Mouse (Mus musculus) urinary bladder, postnatal 25 days (tissue): ENCODE data around the gene Smim22.

Source experiments
- DNase-seq: peaks from one replicate; pipeline ENCODE4 v3.0.0; 2022; ENCODE audit warnings: low spot score

Gene Smim22

DNA sequence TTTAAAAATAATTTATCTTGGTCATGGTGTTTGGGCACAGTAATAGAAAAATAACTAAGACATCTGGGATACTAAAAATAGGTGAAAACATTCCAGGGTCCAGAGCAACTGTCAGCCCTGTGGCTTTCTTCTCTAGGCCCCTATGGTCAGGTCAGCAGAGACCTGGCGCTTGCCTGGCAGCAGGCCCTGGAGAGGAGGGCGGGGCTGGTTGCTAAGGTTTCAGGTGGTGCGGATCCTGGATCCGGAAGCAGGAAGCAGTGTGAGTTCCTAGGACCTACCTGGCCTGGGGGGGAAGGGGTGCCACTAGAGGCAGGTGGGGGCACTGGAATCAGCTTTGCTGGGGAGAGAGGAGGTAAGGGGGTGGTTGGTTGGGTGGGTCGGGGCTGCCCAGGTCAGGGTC is at the start of gene Smim22:
Gene Smim22 (plus strand): TSS at position 222 of the 400 bp plus-strand sequence.
- DNase-seq, result peak; percentile 40

DNA sequence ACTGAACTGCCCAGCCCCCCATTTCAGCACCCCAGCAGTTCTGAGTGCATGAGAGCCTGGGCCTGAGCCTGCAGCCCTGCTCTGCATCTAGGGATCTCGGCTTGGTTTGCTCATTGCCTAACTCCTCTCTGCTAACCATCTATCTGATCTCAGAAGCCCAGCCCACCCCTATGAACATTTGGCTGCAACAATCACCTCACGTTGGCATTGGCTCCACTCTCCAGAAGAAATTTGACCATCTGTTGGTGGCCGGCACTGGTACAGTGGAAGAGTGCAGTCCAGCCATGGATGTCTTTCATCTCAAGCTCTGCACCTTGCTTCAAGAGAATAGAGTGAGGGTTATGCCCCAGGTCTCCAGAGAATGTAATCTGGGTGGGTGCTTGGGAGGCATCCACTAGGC is 49.6 kb upstream of the Smim22 start:
- no peak for DNase-seq

DNA sequence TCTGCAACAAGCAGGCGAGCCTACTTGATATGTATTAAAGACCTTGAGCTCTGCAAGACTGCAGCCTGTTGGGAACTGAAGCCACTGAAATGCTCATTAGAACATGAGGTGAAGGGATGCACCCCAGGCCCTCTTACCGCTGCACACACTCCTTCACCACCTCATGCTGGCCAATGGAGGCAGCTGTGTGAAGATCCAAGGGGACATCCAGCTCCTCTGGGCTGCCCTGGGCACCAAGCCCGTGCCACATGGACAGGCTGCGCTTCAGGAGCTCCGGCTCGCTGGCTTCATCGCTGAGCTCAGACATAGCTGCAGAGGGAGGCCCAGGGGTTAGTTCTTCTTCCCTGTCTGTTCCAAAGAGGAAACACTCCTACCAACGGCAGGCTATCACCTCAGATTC is 46.8 kb upstream of the Smim22 start:
- no peak for DNase-seq

DNA sequence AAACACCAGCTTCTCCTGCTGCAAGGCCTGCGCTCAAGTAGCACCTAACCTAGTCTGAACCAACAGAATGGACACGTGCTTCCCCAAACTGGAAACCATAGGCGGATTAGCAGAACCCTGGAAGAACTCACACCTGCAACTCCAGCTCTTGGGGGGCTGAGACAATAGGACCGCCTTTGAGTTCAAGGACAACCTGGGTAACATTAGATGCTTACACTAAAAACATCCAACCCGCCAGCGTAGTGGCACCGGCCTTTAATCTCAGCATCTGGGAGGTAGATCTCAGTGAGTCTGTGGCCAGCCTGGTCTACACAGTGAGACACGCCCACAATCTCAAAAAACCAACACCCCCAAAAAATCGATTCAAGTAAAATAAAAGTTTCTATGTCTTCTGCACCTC is 43.7 kb upstream of the Smim22 start:
- DNase-seq, result no peak

DNA sequence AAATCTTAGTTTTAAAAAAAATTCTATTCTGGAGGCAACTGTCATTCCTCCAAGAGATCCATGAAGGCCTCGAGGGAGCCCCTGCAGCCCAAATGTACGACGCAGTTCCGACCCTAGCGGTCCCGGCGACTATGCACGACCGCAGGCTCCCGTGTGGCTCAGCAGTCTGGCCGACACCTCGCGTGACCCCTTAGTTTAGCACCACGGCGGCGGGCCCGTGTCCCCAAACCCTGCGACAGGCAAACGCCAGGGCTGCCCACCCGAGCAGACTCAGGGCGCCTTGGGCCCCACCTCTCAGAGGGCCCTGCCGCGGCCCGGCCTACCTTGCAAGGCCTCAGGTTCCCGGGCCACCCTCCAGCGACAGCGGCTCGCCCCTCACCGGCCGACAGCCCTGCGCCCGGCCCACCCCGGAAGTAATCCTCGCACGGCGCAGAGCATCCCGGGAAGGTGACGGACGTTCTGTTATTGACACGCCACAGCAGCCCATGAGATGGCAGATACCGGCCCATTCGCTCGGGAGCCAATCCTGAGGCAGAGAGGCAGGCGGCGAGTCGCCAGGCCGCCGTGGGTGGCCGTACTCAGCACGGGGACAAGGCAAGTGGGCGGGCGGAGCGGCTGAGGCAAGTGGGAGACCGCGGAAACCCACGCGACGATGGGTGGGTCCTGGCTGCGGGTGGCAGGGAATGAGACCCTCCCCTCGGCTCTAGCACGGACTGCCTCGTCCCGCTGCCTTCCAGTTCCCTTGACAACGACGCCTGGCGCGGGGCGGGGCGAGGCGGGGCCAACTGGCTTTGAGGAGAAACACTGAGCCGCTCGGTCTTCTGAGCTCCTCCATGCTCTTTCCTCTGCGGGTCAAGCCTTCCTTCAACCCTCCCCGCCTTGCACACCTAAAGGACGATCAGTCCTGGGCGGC is 43.0 kb upstream of the Smim22 start, which contains the start of gene Anks3:
Gene Anks3 (minus strand): TSS at position 409 of the 913 bp plus-strand sequence.
- peak; percentile 94 for DNase-seq

DNA sequence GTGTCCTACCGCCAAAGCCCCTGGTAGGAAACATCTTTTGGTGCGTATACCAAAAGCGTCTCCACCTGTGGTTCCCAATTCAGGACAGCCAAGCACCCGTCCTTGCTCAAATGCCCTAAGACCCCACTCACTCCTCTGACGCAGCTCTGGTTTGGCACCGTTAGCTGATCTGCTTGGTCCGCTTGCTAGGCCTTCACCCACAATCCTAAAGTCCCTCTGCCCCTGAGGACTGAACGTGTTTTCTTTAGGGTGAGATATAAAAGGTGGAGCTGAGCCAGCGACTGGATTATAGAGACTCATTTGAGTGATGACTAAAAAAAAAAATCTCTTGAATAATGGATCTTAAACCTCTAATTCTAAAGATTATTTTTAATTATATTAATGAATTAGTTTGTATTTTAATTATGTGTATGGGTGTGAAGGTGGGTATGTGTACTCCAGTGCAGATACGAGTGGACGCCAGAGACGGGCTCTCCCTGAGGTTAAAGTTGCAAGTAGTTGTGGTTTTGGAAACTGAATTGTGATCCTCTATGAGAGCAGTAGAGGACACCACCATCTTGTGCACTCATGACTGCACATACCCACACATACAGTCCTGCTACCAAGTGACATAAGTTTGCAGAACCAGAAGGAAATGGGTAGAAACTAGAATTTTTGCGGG is 42.2 kb upstream of the Smim22 start:
- no peak for DNase-seq

DNA sequence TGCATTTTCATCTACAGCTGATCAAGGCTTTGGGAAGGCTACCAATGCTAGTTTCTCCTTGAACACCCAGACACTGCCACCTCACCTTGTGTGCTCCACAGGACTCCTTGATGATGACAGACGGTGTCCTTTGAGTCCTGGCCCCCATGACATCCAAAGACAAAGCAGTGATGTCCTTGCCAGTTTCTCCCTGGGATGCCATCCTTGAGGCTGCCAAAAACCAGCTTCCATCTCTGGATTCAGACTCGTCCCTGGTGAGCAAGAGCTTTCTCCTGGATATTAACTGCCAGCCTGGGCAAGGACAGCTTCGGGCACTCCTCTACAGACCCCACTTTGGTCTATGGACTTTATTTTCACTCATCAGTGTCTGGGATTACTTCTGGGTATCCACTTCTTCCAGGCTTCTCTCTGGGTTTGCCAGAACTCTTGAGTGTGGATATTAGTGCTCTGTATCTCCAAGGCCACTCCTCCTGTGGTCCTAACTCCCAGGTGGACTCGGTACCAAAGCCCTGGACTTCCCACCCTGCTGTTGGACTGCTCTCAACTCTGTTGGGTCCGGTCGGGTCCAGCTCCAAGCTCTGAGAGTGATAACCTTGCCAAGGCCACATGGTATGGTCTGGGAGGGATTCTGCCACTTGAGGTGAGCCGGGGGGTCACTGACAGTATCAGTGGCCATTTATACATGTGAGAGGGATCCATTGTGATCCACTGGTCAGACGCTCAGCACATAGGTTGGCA is 41.5 kb upstream of the Smim22 start:
- DNase-seq, result no peak

DNA sequence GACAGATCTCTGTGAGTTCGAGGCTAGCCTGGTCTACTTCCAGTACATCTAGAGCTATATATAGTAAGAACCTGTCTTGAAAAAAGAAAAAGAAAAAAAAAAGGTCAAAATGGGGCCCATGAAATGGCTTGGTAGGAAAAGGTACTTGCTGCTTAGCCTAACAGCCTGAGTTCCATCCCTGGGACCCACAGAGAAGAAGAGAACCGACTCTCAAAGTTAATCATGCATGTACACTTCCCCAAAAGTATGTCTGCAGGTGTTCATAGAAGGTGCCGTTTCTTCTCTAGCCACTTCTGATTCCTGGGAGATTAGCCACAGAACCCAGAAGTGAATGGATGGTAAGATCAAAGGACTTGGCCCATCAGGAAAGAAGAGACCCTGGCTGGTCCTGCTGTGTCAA is 38.7 kb upstream of the Smim22 start:
- no peak for DNase-seq

DNA sequence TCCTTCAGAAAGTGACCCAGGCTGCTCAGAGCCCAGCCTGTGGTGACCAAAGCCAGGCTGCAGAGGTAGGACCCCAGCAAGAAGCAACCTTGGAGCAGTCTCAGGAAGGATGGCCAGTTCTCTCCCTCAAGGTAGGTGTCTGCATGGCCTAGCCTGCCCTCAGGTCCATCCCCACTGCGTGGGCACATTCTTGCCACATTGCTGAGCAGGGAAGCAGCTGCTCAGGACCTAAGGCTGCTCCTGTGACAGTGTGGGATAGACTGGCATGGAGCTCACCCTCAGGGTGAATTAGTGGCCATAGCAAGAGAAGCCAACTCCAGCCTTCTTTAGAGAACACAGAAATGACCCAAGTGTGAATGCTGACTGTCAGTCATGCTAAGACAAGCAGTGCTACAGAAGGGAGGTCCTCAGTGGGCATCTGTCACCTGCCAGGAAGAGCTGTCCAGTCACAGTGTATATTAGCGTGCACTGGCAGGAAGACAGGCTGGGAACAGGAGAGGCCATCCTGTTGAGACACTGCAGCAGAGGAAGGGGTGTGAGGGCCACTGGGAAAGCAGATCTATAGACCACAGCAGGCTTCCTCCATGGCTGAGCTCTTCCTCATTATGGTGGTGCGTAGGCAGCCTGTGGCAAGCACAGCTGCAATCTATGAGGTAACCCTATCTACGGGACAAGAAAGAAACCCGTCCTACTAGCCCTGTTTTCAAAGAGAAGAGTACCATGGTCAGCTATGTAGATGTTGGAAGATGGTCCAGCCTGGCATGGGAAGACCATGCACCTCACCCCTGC is 37.8 kb upstream of the Smim22 start:
- no peak for DNase-seq

DNA sequence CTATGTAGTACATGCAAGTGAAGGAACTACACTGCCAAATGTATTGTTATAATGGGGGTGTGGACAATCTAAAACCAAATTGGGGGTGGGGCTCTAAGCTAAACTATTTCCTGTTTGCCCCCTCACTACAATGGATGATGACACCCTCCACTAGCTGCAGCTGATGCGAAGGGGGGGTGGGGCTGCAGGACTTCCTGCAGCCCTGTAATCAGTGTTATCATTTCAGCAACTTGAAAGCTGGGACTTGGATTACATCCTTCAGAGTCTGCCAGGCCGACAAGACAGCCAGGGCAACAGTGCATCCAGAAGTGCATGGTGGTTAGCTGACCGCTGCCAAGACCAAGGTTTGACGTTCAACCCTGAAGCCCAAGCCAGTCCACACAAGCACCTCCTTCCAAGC is 35.5 kb upstream of the Smim22 start:
- no peak for DNase-seq

DNA sequence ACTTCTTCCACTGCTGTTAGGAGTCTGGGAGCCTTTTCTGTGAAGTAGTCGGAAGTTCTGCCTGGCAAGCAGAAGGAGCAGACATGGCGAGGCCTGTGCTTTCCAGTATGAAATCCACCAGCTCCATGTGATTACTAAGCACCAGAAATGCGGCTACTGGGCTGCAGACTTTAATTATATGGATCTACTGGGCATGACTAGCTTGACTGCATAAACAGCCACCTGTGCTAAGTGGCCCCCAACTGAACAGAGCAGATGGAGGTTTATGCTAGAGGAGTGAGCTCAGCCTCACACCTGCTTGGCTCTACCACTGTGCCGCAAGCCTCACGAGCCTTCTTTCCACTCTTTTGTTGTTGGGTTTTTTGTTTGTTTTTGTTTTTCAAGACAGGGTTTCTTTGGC is 32.6 kb upstream of the Smim22 start:
- no peak for DNase-seq

DNA sequence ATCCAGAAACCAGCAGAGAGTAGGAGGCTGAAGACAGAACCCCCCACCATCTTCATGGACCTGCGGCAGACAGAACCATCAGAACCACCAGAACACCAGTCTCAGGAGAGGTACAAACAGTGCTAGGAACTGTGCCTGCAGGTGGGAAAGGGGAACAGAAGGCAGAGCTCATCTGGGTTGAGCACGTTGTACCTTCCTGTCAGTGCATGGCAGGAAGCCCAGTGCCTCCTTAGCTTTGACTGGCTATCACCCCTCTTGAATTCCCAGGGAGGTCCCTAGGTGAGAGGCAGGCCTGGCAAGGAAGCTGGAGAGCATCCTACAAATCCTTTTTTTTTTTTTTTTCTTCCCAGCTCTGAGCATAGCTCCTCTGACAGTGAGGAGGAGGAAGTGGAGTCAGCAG is 30.9 kb upstream of the Smim22 start:
- DNase-seq, result no peak

DNA sequence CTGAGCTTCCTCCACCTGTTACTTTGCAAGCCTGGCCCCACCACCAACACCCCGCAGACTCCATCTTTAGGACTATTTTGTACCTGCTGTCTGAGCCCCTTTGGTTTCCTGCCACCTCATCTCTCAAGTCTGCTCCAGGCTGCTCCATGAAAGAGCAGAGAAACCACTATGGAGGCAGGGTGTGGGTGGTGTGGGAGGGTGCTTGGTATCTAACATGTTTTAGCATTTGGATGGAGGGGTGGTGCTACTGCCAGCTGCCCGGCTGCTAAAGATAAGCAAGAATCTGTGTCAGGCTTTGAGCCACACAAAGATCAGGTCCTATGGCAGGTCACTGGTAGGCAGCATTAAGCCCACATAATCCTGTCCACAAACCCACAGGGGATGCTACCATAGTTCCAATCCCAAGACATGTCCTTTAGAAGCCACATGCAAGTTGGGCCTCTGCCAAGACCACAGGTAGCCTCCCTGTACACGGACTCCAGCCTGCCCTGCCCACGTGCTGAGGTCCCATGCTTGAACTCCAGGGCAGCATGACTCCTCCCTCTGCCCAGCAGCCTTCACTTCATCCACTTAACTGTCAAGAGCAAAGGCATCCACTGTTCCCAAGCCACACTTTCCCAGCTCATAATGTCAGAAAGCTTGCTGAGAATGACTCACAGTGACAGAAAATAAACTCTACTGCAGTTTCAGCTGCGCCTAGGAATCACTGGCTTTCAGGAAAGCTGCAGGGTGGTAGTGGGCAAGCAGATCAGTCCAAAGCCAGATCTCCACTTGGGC is 28.6 kb upstream of the Smim22 start:
- DNase-seq, result no peak

DNA sequence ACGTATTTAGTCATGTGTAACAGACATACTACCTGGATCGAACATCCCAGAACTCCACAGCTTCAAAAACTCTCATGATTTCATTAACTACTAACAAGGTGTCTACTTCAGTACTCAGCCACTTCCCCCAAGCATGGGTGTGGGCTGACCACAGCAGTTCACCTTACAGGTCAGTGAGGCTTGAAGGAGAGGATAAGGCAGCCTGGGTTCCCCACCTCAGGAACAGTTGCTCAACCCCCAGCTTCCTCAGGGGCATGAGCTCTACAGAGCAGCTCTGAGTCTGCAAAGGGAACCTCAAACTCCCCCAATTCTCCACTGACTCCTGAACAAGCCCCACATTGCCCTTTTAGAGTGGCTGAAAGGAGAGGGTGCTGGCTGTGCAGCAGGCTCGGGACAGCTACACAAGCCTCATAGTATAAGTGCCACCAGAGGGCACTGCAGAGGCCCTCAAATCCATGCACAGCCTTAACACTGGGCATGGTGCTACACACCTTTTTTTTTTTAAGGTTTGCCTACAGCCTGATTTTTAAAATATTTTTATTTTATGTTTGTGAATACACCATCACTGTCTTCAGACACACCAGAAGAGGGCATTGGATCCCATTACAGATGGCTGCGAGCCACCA is 27.2 kb upstream of the Smim22 start:
- no peak for DNase-seq

DNA sequence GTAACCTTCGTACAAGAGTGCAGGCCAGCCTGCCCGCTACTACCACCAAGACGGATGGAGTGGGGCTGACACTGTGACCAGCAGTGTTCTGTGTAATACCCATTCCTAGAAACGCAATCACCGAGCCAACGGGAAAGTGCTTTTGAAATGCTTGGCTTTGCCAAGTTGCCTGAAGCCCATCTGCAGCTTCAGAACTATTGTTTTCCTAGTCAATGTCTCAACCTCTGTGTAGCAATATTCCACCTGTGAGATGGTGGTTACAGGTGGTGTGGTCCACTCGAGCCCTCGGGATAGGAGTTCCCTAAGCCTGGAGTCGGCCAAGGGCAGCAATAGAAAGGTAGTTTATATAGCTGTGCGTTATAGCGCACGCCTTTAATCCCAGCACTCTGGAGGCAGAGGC is 22.4 kb upstream of the Smim22 start:
- DNase-seq, result no peak

DNA sequence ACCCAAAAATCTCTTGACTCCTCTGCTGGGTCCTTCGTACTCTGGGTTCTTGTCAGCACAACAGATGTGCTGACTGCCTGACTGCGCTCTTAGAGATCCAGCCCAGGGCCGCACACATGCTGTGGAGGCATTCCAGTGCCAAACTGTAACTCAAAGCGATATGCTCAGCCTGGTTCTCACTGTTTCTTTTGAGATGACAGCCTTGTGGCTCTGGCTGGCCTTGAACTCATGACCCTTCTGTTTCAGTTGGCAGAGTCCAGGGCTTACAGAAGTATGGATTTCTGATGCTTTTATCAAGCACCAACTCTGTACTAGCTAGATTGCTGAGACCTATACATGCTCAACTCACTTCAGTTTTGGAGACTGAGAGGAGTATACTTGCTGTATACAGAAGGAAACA is 13.8 kb upstream of the Smim22 start:
- DNase-seq, result no peak

DNA sequence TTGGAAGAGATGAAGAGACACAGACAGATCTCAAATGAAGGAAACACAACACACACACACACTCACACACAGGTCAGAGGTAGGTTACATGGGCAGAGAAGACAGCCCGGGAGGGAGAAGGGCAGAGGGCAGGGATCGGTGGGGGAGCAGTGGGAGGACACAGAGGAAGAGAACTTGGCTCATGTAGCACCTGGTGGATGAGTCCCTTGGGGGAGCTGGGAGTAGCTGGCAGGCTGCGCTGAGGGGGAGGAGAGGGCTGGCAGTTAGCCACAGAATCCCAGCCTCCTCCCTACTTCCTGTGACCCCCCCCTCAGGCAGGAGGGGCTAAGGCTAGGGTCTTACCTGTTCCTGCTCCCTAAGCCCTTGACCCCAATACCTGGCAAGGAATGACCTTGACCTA is 9.5 kb upstream of the Smim22 start, which contains the start of gene Sept12:
Gene Sept12 (minus strand): TSS at position 300 of the 400 bp plus-strand sequence.
- no peak for DNase-seq

DNA sequence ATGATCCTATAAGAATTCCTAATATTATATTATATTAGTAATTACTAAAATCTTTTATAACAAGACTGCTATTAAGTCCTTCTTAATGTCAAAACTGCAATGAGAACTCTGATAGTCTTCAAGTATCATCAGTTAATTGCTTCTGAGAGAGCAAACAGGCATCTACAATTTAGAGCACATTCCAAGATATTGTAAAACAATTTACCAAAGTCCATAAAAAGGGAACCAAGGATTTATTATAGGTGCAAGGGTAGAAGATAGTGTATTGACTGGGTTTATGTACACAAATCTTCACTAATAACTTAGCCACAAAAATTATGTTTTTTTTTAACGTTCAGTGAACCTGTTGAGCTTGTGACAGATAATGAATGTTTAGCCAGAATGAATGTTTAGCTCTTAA is 8.1 kb upstream of the Smim22 start:
- no peak for DNase-seq

DNA sequence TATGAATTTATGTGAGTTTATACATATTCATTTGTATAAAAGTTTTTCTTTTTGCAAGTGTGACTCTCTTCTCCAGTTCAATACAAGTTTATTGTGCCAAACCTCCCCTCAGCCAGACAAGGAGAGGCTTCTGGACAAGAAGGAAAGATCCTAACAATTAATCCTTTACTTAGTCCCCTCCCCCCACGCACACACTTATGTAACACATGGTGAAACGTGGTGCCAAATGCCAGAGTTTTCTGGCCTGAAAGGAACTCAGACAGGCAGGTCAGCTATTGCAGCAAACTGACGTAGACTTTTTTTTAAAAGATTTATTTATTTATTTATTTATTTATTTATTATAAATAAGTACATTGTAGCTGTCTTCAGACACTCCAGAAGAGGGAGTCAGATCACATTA is 6.5 kb upstream of the Smim22 start:
- DNase-seq, result no peak

DNA sequence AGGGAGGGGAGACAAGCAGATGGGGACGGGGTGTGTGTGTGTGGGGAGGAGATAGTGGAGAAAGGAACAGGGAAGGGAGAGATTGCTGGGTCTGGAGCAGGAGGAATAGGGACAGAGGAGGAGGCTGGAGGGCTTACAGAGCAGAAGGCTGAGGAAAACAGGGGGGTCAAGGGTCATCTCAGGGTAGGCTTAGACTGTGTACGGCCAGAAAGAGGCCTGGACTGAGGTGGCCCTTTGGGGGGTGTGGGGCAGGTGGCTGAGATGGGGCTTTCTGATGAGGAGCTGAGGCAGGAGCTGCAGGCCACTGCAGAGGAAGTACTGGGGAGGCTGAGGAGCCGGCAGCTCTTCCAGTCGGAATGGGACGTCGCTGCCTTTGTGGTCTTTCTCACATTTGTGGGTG is 404 bp downstream of the Smim22 start:
- DNase-seq, result no peak

DNA sequence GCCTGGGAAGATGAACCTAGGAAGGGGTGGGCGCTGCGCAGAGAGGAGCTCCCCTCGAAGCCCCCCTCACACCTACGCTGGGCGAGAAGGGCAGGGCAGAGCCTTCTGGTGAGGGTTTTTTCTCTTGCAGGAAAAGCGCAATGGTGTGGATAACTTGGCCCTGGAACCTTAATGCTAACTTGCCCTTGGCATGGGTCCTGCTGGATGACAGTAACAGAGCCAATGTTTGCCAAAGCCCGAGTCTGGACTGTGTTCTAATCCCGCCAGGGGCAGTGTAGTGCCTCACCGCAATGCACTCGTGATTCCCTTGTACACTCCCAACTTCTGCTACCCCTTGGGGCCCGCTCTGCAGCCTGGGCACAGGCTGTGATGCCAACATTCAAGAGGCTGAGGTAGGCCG is 988 bp downstream of the Smim22 start:
- DNase-seq, result no peak
